Mouse (Mus musculus): ENCODE results near the gene Piwil1.

The Piwil1 gene

DNA sequence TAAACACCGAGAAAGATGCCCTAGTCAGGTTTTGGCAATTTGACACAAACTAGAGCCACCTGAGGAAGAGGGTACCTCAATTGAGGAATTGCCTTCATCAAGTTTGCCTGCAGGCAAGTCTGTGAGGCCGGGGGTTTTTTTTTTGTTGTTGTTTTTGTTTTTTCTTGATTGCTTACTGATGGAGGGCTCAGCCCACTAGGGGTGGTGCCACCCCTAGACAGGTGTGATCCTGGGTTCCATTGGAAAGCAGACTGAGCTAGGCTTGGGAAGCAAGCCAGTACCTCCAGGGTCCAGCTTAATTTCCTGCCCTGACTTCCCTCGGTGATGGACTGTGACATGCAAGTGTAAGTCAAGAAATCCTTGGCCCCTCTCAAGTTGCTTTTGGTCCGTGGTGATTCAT is at the start of gene Piwil1:
Gene Piwil1, plus strand, starts transcription at position 301 of the 400 bp plus-strand sequence.
- DNase-seq = no peak

DNA sequence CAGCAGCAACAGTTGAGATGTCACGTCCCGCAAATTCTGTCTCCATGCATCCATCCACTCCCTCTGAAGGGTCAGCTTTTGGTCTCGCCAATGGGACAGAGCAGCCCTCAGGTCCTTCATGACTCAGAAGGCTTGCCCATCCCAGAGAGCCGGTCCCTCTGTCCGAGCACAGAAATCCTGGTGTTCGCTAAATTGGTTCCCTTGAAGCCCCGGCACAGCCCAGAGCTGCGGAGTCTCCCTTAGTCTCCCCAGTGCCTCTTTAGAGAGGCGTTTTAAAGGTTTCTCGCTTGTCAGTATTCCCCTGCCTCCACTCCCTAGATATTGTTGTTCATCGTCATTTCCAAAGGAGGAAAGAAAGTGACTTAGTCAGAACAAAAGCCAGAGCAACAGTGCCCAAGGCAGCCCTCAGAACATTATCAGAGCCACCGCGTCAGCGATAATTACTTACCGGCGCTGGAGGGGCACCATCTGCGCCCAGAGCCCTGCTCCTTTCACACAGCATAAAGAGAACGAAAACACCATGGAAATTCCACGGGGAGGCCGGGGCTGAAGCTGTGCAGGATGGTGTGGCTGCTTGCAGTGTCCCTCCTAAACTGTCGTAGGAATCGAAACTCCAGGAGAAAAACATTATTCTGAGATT is 45.7 kb upstream of the Piwil1 start:
- no peak for DNase-seq

DNA sequence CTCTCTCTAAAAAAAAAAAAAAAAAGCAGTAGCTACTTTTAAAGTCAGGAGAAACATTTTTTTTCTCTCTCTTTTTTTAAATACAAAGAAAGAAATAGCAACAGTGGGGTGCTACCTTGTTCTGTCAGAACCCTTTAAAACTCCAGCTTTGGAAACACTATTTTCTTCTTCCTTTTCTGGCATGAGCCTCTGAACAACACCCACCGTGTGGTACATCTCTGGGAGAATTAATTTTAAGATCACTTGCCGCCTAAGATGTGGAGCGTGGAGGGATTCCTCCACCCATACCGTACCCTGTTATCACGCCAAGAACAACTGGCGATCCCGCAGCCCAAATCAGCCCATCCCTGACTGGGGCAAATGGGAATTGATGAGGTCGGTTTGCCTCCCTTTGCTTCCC is 42.2 kb upstream of the Piwil1 start:
- DNase-seq = no peak

DNA sequence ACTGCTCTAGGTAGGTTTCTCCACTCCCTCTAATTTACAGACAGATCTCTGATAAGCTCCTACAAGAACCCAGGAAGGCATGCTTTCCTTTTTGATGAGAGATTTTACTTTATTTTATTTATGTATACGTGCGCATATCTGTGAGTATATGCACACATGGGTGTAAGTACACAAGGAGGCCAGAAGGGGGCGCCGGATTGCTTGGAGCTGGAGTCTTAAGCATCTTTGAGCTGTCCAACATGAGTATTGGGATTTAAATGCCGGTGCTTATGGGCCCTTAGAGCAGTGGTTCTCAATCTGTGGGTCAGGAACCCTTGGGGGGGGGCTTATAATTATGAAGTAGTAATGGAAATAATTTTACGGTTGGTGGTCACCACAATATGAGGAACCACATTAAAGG is 39.4 kb upstream of the Piwil1 start:
- no peak for DNase-seq

DNA sequence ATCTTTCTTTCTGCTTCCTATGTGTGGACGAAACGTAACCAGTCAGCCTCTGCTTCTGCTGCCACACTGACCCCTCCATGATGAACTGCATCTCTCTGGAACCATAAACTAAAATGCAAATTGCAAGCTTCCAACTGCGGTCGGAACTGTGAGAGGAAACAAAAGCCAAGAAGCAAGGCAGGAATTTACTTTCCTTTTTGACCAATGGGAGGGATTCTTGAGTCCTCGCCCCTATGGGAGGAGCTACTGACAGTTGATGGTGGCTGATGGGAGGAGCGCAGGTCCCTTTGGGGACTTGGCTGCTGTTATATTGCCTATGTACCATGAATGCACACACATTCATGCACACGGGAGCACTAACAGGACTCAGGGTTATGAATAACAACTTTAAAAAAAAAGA is 38.3 kb upstream of the Piwil1 start:
- no peak for DNase-seq

DNA sequence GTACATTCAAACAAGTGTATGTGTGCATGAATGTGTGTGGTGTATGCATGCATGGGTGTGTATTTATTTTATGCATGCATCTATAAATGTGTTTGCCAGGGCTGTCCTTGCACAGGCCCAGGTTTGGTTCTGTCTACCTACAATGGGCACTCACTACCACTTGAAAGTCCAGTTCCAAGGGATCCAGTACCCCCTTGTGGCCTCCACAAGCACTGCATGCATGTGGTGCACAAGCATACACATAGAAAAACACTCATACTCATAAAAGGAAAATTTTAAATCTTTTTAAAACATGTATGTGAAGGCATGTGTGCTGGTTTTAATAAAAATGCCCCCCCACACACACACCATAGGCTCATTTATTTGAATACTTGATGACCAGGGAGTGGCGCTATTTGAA is 37.3 kb upstream of the Piwil1 start:
- no peak for DNase-seq

DNA sequence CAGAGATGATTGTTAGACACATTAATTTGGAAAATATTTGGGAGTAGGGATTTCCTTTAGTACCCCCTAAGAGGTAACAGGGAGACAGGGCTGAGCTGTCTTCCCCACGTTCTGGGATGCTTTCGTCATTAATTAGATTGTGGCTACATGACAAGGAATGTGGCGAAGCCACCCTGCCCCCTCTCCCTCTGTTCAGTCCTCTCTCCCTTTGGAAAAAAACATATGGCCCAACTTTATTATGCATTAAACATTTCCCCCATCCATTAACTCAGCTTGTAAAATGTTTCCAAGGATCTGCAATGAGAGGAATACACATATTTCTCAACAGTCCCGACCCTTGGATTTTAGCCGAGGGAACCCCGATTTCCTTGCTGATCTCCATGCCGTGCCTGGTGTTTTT is 35.0 kb upstream of the Piwil1 start:
- no peak for DNase-seq

DNA sequence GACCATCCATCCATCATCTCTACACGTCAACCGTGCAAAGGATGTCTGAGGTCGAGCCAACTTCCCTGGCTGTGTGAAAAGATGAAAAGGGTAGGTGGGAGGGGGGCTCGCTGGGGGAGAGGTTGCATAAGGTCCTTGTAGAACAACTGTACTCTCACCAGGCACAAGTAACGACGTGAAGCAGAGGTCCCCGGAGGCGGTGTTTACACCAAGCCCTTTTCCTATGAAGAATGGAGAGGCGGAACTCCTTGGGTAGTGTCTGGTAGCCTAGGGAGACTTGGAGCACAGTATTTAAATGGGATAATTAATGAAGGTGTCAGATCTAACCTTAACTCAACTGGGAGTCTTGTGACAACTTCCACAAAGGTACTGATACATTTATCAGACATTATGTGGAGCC is 28.2 kb upstream of the Piwil1 start:
- no peak for DNase-seq

DNA sequence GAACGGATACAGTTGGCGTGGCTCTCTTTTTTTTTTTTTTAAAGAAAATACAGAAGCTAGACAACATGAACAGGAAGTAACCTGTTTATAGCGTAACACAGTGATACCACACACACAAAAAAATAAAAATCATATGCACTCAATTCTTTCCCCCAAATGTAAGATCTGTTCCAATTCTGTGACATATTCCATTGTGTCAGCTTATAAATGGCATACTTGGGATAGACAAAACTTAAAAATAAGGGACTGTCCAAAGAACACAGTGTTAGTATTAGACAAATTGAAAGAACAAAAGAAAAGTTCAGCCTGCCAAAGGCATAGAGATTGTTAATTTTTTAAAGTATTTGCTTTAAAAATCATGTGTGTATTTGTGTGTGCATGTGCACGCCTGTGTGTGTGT is 25.0 kb upstream of the Piwil1 start:
- no peak for DNase-seq

DNA sequence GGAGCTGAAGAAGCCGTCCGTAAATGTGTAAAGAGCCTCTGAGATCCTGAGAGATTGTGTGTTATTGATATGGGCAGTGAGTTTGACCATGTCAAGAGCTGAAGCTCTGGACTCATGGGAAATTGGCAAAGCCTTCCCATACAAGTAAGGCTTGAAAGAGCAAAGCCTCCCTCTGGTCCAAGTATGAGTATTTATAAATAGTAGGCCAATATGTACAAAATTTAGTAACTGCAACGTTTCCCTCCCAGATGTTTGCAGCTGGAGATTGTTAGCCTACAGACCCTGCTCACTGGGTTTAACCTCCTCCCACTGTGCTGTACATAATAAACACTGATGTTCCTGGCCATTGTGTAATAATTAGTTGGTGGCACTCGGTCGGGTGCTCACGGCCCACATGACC is 24.5 kb upstream of the Piwil1 start:
- no peak for DNase-seq

DNA sequence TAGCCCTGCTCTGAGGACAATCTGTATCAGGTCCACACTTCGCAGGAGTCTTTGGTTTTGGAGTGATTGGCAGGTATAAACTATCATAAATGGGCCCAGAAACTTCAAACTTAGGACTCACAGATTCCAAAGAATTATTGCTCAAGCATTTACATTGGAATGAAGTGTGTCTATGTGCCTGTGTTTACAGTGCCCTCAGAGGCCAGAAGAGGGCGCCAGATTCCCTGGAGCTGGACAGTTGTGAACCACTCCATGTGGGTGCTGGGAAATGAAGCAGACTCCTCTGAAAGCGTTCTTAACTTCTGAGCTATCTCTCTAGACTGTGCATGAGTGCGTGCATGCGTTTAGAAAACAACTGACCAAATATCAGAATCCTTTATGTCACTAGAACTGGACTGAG is 20.9 kb upstream of the Piwil1 start:
- DNase-seq = no peak

DNA sequence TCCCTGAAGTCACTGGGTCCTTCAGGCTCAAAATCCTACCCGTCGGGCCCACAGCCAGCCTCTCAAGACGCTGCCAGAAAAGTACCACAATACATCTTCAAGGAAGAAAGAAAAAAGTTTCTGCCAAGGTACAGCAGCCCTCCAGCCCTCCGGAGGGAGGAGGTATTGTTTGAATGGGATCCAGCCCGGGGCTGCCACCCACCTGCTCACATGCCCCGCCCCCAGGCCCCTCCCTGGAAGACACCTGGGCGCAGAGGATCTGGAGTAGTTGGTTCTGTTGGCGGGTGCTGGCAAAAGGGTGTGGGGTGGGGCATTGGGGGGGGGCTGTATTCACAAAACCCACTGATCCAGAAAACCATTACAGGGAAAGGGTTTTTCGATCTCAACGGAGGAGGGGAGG is 18.1 kb upstream of the Piwil1 start:
- no peak for DNase-seq

DNA sequence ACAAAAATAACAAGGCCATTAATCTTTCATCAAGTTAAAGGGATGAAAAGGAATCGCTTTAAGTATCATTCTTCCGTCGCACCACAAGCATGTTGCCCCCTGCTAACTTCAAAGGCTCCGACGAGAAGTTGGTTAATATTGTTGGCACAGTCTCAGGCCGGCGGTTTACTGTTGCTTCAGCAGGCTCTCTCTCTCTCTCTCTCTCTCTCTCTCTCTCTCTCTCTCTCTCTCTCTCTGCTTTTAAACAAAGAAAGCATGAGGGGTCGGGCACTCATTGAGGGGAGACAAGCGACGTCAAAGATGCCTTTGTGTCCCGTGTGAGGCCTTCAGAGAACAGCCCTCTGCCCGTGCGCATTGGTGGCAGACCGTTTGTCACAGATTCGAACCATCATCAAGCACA is 17.7 kb upstream of the Piwil1 start:
- DNase-seq = no peak

DNA sequence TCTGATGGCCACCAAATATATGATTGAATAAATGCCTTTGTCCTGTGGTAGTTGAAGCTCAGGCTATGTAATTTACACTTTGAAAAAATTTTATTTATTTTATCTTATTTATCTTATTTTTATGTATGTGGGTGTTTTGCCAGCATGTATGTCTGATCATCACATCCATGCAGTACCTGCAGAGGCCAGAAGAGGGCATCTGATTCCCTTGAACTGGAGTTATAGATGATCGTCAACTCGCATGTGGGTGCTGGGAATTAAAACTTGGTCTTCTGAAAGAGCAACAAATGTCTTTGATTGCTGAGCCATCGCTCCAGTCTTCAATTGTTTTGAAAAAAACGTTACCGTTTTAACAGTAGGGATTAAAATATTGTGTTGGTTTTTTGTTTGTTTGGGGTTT is 15.2 kb upstream of the Piwil1 start:
- DNase-seq = no peak

DNA sequence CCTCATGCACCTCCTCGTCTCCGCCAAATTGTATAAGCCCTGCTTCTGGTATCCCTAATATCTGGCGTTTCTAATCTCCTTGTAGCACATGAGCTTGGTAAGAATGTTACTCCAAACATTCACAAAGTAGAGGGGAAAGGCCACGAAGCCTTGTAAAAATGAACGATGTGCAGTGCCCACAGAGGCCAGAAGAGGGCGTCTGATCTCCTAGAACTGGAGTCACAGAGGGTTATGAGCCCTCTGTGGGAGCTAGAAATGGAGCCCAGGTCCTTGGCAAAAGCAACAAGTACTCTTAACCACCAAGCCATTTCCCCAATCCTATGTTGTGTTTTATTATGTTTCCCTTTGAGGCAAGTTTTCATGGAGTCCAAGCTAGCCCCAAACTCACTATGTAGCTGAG is 8.2 kb upstream of the Piwil1 start:
- no peak for DNase-seq

DNA sequence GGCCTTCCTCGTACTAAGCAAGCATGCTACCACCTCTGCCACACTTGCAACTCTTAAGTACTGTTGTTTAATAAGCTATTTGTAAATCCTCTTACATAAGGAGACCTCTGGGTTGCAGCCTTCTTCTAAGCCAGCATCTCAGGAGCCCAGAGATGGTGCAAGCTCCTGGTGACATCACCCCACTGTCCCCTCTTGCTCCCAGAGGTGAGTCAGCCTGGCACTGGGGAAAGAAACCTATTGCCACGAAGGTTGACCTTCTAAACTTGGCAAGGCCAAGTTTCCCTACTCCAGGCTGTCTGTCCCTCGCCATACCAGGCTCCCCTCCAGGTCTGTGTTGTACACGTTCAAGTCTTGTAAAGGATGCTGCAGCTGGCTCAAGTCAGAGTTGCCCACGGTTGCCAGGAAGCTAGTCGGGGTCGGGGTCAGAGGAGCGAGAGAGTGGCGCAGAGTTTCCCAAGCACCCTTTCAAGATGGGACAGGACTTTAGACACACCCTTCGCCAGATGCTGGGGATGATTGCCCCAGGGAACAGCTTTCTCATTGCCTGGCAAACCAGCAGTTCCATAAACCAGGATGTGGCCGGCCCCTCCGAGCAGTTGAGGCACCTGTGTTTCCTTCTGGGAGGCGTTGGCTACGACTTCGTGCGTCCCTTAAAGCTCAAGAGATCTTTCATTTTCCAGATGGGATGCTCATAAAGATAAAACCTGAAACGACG is 7.6 kb upstream of the Piwil1 start:
- no peak for DNase-seq

DNA sequence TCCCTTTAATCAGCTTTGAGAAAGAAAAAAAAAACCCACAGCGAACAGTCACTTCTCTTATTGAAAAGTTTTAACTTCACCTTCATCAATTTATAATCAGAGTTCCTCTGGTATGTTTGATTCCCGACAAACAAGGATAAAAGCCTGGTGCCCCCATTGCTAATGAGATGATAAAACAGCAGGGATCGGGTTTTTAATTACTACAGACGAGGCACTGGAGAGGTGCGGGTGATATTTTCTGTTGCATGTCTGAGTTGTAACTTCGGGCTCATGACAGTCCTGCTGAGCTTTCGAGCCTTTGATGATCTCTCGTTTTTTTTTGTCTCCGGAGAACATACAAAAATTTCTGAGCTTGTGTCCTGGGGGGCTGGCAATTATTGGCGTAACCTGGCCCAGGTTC is 5.5 kb upstream of the Piwil1 start:
- no peak for DNase-seq

DNA sequence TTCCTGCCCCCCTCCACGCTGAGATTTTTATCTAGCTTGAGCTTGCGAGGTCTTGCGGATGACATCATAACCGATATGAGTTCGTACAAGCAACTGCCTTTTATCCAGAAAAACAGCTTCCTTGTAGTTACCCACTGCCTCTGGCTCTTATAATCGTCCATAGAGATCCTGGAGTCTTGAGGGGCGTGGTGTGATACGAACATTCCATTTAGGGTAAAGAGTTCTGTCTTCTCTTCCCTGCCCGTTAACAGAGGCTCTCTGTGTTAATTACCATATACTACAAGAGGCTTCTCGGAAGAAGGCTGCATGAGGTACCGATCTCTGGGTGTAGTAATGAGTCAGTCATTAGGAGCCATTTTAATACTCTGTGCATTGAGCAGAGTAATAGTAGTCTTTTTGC is 1.6 kb upstream of the Piwil1 start:
- DNase-seq = no peak

DNA sequence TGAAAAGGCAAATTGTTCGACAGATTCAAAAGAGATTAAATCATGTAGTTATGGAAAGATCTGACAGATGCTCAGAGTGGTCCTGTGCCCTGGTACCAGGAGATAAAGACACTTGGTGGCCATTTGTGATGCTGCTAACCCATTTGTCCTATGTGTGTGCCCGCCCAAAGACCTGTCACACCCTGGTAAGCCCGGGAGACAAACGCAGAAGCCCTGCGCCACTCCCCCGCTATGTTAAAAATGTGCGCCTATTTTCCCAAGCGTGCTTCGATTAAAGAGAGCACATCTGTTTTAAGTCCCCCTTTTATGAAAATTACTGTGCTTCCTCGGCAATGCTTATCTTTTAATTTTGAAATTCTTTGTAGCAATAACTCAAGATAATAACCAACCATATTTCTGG is 1.4 kb downstream of the Piwil1 start:
- no peak for DNase-seq

DNA sequence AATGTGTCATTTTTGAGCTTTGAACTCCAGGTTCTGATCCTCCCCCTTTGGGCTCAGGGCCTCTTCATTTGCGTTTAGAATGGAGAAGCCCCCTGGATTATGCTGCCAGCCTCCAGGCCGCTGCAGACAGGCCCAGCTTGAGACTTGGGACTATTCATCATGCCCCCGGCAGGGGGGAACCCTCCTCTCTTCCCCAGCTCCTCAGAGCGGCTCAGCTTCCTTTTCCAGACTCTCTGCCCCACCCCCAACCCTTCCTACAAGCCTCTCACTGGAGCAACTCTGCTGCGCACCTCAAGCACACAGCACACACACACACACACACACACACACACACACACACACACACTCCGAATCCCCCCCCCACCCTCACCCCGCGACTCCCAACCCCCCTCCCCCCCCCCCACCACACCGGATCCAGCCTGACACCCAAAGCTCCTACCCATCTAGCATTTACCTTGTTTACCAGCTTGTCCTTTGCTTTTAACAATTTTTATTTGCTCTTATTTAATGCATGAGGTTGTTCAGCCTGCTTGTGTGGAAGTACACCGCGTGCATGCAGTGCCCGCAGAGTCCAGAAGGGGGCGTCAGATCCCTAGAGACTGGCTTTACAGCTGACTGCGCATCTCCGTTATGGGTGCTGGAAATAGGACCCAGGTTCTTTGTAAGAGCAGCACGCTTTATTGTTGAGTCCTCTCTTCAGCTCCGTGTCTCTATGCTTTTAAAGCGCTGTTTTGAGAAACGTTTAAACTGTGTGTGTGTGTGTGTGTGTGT is 2.0 kb downstream of the Piwil1 start:
- DNase-seq = no peak

DNA sequence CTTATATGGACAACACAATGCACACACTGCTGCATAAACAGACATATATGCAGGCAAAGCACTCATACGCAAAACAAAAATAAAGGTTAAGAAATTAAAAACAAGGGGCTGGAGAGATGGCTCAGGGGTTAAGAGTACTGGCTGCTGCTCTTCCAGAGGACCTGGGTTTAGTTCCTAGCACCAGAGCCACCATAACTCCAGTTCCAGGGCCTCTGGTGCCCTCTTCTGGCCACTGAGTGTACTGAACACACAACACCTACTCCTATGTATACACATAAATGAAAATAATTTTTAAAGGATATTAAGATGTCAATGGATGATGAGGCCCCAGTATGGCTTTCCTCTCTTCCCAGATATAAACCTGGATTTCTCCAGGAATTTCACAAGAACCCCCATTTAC is 4.1 kb downstream of the Piwil1 start:
- no peak for DNase-seq

DNA sequence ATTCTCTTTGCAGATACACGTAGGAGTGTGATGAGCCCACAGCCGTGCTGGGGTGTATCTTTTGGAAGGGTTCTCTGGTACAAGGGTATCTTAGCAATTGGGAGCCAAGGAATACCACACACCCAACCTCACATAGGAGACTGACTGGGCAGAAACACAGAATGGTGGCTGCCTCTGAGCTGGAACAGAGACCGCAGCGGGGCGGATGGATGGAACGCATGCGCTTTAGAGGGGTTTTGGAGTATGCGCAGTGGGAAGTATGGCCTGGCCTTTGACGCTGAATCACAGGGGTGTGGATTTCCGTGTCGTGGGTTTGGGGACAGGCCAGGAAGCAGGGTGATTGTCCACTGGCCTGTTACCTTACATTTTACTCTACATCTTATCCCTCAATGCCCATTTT is 4.9 kb downstream of the Piwil1 start:
- DNase-seq = no peak

DNA sequence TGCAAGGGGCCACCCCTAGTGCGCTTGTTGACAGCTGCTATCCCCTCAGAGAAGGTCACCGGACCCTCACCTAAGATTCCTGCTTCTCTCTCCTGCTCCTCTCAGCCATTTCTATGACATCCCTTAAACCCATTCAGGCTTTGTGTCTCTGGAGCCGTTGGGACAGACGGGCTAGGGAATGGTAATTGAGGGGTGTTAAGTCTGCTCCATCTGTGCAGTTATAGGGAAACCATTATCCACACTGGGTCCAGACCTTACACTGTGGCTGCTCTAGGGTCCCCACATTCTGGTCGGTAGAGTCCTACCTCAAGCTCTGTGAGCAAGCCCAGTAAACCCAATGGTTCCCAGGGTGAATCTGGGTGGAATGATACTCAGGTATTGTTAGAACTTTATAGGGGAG is 6.6 kb downstream of the Piwil1 start:
- no peak for DNase-seq

DNA sequence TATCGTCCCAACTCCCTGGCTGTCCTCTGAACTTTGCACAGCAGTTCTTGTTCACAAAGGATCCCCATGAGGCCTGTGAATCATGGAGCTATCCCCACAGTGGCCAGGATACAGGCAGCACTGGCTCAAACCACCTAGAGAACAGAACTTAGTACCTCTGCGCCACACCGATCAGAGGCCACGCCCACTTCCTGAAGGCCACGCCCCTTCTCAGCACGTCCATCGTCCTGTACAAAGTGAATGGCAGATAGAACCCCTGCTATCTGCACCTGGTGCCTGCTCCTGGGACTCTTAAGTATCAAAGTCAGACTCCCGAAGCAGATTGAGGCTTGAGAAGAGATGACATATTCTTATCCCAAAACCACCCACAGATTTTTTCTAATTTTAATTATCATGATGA is 8.3 kb downstream of the Piwil1 start:
- no peak for DNase-seq
